Mouse (Mus musculus): ENCODE measurements around the gene Ywhag.

Ywhag gene

GRCm38 (mm10) chr5:135911633-135912220 is 22.7 kb downstream of the Ywhag start:
- no peak for DNase-seq (ENCODE audit: low spot score)

DNA sequence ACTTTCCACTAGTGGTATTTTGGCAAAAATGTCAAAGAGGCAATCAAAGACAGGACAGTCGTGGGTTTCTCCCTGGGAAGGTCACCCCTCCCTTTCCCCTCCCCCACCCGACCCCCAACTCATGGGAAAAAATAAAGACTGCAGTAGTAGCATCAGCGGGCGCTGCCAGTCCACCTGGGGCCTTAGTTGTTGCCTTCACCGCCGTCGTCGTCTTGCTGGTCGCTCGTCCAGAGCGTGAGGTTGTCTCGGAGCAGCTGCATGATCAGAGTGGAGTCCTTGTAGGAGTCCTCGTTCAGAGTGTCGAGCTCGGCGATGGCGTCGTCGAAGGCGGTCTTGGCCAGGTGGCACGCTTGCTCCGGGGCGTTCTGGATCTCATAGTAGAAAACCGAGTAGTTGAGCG is 23.6 kb downstream of the Ywhag start:
- no peak for DNase-seq (ENCODE audit: low spot score)

- no peak for DNase-seq (ENCODE audit: low spot score)
Observed at GRCm38 (mm10) chr5:135909646-135910045, 24.8 kb downstream of the Ywhag start.

GRCm38 (mm10) chr5:135908989-135909388 is 25.4 kb downstream of the Ywhag start:
- peak; percentile 36 for DNase-seq (ENCODE audit: low spot score)

DNA sequence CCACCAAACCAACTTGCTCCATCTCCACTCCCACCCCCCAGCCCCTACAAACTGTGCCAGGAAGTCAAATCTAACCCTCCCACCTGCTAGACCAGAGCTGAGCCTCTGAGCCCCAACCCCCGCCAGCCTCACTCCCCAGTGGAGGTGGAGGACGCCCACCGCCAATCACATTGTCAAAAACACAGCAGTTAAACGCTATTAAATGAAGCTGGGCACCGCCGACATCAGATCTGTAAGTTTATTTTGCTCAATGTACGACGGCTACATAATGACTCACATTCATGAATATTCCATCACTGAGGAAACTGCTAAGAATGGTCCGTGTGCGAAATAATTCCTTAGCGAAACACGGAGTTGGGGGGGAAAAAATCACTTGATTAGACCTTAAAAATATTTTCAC is 26.2 kb downstream of the Ywhag start:
- no peak for DNase-seq (ENCODE audit: low spot score)

- peak; percentile 37 for DNase-seq (ENCODE audit: low spot score)
Observed at GRCm38 (mm10) chr5:135907256-135907655, 27.2 kb downstream of the Ywhag start.

- no peak for DNase-seq (ENCODE audit: low spot score)
Observed at GRCm38 (mm10) chr5:135906846-135907245, 27.6 kb downstream of the Ywhag start.

- no peak for DNase-seq (ENCODE audit: low spot score)
Observed at GRCm38 (mm10) chr5:135905320-135906225, 28.8 kb downstream of the Ywhag start.

- DNase-seq (ENCODE audit: low spot score), result no peak
Observed at GRCm38 (mm10) chr5:135904259-135904658, 30.2 kb downstream of the Ywhag start.

GRCm38 (mm10) chr5:135903551-135904151 is 30.8 kb downstream of the Ywhag start:
- DNase-seq (ENCODE audit: low spot score), result peak; percentile 90

GRCm38 (mm10) chr5:135903058-135903457 is 31.4 kb downstream of the Ywhag start:
- no peak for DNase-seq (ENCODE audit: low spot score)

- no peak for DNase-seq (ENCODE audit: low spot score)
Observed at GRCm38 (mm10) chr5:135901354-135902095, 32.9 kb downstream of the Ywhag start.

DNA sequence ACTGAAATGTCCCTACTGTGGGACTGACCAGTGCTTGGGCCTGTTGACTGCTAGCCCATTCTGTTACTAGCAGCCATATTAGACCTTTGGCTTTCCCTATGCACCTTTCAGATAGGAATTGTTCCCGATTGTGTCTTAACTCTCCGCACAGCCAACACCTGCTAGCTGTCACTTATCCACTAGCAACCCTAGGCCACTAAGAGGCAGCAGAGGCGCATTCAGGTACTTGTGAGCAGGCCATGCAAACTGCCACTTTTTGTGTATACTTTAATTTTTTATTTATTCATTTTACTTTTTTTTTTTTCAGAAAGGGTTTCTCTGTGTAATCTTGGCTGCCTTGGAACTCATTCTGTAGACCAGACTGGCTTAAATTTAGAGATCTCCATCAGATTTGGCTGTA is 33.7 kb downstream of the Ywhag start:
- no peak for DNase-seq (ENCODE audit: low spot score)

DNA sequence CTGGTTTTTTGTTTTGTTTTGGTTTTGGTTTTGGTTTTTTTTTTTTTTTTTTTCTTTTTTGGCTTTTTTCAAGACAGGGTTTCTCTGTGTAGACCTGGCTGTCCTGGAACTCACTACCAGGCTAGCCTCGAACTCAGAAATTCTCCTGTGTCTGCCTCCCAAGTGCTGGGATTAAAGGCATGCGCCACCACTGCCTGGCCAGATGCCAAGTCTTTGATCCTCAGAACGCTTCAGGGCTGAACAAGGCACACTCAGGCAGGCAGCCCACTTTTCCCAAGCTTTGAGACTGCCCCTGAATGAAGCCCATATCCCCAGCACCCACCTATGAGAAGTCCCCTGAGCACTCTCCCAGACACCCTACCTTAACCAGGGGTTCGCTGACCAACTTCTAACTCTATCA is 34.6 kb downstream of the Ywhag start:
- no peak for DNase-seq (ENCODE audit: low spot score)

GRCm38 (mm10) chr5:135898995-135899394 is 35.4 kb downstream of the Ywhag start:
- peak; percentile 72 for DNase-seq (ENCODE audit: low spot score)

DNA sequence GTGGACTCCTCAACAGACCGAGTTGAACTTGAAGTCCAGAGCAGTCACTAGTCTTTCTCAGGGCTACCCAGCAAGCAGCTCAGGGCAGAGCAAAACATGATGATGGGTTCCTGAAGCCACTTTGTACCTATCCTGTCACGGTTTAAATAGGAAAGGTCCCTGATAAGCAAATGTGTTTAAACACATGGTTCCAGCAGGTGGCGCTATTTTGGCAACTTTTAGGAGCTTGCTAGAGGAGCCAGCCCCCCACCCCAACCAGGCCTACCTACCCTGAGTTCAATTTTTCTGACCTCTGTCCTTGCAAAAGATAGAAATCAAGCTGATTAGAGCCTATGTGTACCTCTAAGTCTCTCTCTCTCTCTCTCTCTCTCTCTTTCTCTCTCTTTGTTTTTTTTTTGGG is 36.4 kb downstream of the Ywhag start:
- no peak for DNase-seq (ENCODE audit: low spot score)

- DNase-seq (ENCODE audit: low spot score), result no peak
Observed at GRCm38 (mm10) chr5:135894958-135895357, 39.5 kb downstream of the Ywhag start.

GRCm38 (mm10) chr5:135892589-135893351 is 41.6 kb downstream of the Ywhag start:
- no peak for DNase-seq (ENCODE audit: low spot score)

- DNase-seq (ENCODE audit: low spot score), result no peak
Observed at GRCm38 (mm10) chr5:135890920-135891319, 43.5 kb downstream of the Ywhag start.

DNA sequence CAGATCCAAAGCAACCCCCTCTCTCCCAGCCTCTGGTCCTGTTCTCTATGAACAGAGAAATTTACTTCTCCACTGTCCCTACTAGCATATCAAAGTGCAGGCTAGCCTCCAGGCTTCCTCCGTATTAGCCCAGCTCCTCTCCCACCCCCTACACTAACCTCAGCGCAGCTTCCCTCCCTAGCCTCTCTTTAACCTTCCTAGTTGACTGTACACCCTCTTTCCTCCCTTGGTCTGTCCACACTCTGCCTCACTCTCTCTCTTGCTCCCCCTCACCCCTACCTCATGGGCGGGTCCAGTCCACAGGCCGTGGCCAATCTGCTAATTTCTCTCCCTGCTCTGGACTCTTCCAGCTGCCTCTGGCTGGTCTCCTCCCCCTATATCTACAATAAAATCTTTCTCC is 44.1 kb downstream of the Ywhag start:
- DNase-seq (ENCODE audit: low spot score), result no peak

DNA sequence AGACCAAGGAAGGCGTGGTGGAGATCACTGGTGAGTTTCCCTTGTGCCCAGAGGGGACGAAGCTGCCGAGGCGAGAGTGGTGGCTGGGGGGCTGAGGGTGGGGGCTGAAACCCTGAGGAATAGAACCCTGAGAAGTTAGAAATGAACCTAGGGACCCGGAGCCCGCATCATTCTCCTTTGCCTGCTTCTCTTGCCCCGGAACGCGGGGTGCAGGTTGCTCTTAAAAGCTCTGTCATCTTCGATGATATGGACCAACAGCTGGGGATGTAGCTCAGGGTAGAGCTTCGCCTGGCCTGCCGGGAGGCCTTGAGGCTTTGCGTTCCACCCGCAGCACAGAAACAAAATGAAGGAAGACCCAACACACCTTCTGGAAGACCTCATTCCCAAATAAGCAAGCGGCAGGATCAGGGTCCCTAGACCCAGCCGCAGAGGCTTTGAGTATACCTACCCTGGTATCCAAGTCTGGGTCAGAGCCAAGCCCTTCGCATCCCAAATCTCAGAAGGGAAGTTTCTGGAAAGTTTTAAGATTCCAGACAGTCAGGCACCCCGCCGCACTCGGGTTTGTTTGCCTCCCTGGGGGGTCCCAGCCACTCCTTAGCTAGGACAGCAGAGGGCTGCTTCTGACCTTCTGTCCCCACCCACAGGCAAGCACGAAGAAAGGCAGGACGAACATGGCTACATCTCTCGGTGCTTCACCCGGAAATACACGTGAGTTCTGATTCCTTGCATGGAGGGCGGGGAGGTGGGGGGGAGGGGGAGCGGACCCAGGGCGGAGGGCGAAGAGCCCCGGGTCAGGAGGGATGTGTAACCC is 45.8 kb downstream of the Ywhag start:
- peak; percentile 71 for DNase-seq (ENCODE audit: low spot score)
